Mouse (Mus musculus) C2C12 (cell line): ENCODE results near the gene Rap2a. TPM values are rescaled to one million over a fixed set of nuclear protein-coding genes. Genes with fewer than 3 reads are reported as not detected.
A peak's percentile ranks its signal among the peaks of the same experiment; 100 is the strongest.

Experiments used
- H3K27me3 ChIP-seq: one replicate; pipeline ENCODE4 v1.6.1; 2011; ENCODE audit not compliant: control insufficient read depth, insufficient read depth, insufficient read length
- H3K36me3 ChIP-seq: one replicate; pipeline ENCODE4 v1.6.1; 2011; ENCODE audit not compliant: control insufficient read depth, insufficient read depth
- H3K4me3 ChIP-seq: one replicate; pipeline ENCODE4 v1.5.1; 2011; ENCODE audit warnings: mild to moderate bottlenecking, control low read depth; ENCODE audit not compliant: poor library complexity, insufficient read depth, severe bottlenecking
- H3K79me2 ChIP-seq: one replicate; pipeline ENCODE4 v1.6.1; 2011; ENCODE audit not compliant: control insufficient read depth, insufficient read depth
- H3K79me3 ChIP-seq: one replicate; pipeline ENCODE4 v1.6.1; 2011; ENCODE audit warnings: low read depth, control low read depth
- H3ac ChIP-seq: one replicate; pipeline ENCODE3; 2011; ENCODE audit warnings: low read depth; ENCODE audit not compliant: control insufficient read depth, insufficient read length
- CEBPB ChIP-seq: IDR thresholded peaks from one replicate; pipeline ENCODE4 v1.6.1; 2011; ENCODE audit warnings: low read depth, mild to moderate bottlenecking, control low read depth, moderate library complexity
- CTCF ChIP-seq: IDR thresholded peaks from one replicate; pipeline ENCODE4 v1.5.1; 2011; ENCODE audit not compliant: control insufficient read depth, insufficient read depth, insufficient read length
- FOSL1 ChIP-seq: IDR thresholded peaks from one replicate; pipeline ENCODE4 v1.8.0; 2011; ENCODE audit warnings: mild to moderate bottlenecking, low read length; ENCODE audit not compliant: poor library complexity, insufficient read depth, severe bottlenecking
- MAX ChIP-seq: IDR thresholded peaks from one replicate; pipeline ENCODE4 v1.6.1; 2011; ENCODE audit warnings: mild to moderate bottlenecking, control low read depth
- MYOD1 ChIP-seq: IDR thresholded peaks from one replicate; pipeline ENCODE4 v1.6.1; 2011; ENCODE audit warnings: low read depth; ENCODE audit not compliant: control insufficient read depth, insufficient read length
- MYOG ChIP-seq: IDR thresholded peaks from one replicate; pipeline ENCODE4 v1.6.1; 2011; ENCODE audit not compliant: control insufficient read depth, insufficient read length; ENCODE audit errors: extremely low read depth
- USF1 ChIP-seq: IDR thresholded peaks from one replicate; pipeline ENCODE4 v1.6.1; 2011; ENCODE audit warnings: low read depth, mild to moderate bottlenecking, control low read depth, moderate library complexity
- polyA plus RNA-seq: library from polyadenylated mRNA; unstranded; fragments of >200 nt; fragmentation: generic; extraction: Trizol; gene quantifications from one replicate; pipeline ENCODE4 v1.2.1, GENCODE M21; 2012; ENCODE audit warnings: missing spikeins

Rap2a gene
- polyA plus RNA-seq, 1 experiment = 11.8 TPM

DNA sequence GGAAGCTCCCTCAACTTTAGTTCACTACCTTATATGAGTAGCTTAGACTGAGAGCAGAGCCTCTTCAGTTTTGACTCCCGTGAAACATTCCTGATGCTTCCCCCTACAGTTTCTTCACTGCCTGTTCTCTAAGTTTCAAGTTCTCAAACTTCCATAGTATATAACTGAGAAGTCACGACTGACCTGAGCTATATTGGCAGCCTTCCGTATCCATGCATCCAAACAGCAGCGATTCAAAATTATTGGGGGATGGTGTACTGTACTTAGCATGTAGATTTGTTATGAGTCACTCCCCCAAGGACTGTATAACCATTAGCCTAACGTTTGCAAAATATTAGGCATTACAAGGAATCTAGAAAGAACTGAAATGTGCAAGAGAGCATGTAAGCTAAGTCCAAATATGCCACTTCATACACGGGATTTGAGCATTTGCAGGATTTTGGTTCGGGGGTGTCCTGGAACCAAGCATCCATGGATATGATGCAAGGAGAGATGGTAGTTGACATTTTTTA lies 2.0 kb upstream of the Rap2a start:
- Histone ChIP-seq H3ac (no peak overlapping the region), H3K79me3 (peaks cover 24% of the 10 kb centered on the region), H3K36me3 (no peaks in the 10 kb centered on the region), H3K4me3 (no peak overlapping the region), H3K79me2 (peaks cover 28% of the 10 kb centered on the region), H3K27me3 (no peaks in the 10 kb centered on the region)
- TF ChIP-seq MYOG (no peak), FOSL1 (no peak), USF1 (no peak), CTCF (no peak), CEBPB (no peak)

DNA sequence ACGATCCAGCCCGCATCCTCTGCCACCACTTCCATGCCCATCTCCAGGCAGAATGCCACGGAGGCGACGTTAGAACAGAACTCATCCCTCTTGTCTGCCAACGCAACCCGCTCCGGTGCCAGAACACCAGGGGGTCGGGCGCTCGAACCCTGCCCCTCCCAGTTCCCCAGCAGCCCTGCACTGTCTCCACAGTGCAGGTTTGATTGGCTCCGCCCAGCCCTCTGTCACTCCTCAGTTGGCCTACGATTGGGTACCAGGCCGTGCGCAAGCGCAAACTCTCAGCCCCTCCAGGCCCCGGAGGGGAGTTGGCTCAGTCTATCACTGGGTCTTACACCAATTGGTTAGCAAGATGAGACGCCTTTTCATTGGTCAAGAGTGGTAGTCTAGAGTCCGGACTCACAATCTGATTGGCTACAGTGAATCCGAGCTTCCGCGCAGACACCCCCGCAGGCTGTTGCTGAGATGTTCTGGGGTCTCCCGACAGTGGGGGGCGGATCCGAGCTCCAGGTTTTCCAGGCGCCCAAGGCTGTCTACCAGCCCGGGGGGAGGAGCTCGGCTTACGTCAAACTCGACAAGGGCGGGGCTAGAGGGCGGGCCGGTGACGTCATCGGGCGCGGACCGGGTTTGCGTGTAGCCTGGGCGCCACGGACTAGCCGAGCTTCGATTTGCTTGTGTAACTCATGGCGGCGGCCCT lies 809 bp upstream of the Rap2a start:
- no peak for TF ChIP-seq FOSL1
- TF ChIP-seq CTCF = no peak
- TF ChIP-seq MYOD1 = no peak
- no peak for TF ChIP-seq MYOG
- no peak for TF ChIP-seq MAX
- TF ChIP-seq USF1 = no peak
- TF ChIP-seq CEBPB = no peak
- H3K79me3 ChIP-seq = peaks cover 36% of the 10 kb centered on the region
- peak overlapping the region; percentile 71 for H3K4me3 ChIP-seq
- H3ac ChIP-seq = peak overlapping the region; percentile 89
- H3K36me3 ChIP-seq = peaks cover 2% of the 10 kb centered on the region
- H3K79me2 ChIP-seq = peaks cover 39% of the 10 kb centered on the region
- no peaks in the 10 kb centered on the region for H3K27me3 ChIP-seq

DNA sequence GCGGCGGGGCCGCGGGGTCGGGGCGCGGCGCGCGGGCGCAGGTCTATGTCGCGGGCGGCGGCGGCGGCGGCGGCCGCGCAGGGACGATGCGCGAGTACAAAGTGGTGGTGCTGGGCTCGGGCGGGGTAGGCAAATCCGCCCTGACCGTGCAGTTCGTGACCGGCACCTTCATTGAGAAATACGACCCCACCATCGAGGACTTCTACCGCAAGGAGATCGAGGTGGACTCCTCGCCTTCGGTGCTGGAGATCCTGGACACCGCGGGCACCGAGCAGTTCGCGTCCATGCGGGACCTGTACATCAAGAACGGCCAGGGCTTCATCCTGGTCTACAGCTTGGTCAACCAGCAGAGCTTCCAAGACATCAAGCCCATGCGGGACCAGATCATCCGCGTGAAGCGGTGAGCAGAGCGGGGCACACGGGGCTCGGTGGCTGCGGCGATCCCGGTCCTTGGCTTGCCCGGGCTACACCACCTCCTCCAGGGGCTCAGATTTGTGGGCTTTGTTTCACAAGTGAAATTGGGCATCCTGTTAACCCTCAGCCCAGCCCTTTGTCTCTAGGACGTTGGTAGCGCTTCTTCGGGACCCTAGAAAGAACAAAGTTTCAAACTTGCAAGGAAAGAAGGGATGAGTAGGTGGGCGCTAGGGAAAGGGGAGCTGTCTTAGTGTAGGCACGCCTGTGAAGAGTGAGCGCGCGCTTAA lies 547 bp downstream of the Rap2a start:
- H3K4me3 ChIP-seq = peak overlapping the region; percentile 71
- peaks cover 45% of the 10 kb centered on the region for H3K79me3 ChIP-seq
- peaks cover 10% of the 10 kb centered on the region for H3K36me3 ChIP-seq
- TF ChIP-seq CTCF (no peak), FOSL1 (no peak), USF1 (no peak), MYOG (no peak), CEBPB (no peak), MYOD1 (no peak), MAX (no peak)
- H3K27me3 ChIP-seq = no peaks in the 10 kb centered on the region
- H3K79me2 ChIP-seq = peaks cover 53% of the 10 kb centered on the region
- peak overlapping the region; percentile 70 for H3ac ChIP-seq

DNA sequence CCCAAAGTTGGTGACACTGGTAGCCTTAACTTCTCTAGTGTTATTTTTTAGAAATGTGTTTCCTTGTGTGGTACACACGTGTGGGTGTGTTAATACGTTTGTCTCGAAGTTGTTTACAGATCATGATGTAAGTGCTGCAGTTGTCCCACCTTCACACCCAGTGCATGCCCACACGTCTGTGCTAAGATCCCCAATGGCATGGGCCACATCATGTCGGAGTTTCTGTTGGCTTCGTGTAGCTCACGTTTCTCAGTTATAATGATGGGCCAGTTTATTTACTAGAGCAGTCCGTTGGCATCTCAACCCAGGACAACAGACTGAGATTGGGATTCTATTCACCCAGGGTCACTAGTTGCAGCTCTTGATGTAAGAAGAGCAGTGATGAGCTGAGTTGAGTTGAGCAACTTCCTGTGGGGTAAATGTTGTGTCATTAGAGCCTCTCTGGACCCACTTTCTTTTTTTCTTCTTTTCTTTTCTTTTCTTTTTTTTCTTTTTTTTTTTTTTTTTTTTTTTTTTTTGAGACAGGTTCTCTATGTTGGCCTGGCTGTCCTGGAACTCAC lies 2.2 kb downstream of the Rap2a start:
- Histone ChIP-seq H3K79me2 (peaks cover 69% of the 10 kb centered on the region), H3K4me3 (no peak overlapping the region), H3K79me3 (peaks cover 55% of the 10 kb centered on the region), H3ac (no peak overlapping the region), H3K27me3 (no peaks in the 10 kb centered on the region), H3K36me3 (peaks cover 14% of the 10 kb centered on the region)
- TF ChIP-seq CEBPB (peak; percentile 21), USF1 (no peak)

DNA sequence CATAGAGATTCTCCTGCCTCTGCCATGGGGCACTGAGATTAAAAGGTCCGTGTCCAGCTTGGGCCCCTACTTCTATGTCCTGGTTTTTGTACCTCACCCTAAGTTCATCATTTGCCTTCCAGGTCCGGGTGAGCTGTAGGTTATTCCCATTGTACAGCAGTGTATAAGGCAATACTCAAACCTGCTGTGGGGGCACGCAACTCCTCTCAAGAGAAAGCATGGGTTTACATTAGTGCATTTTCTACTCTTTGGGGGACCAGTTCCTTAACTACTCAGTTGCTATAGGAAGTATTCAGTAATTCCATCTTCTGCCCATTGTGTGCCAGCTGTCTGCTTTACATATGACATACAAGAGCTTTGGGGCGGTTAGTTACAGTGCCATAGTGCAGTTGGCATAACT lies 2.7 kb downstream of the Rap2a start:
- Histone ChIP-seq H3K36me3 (peaks cover 14% of the 10 kb centered on the region), H3K79me3 (peaks cover 60% of the 10 kb centered on the region), H3K27me3 (no peaks in the 10 kb centered on the region), H3K4me3 (no peak overlapping the region), H3K79me2 (peaks cover 74% of the 10 kb centered on the region), H3ac (no peak overlapping the region)
- TF ChIP-seq CTCF (no peak), USF1 (no peak)

DNA sequence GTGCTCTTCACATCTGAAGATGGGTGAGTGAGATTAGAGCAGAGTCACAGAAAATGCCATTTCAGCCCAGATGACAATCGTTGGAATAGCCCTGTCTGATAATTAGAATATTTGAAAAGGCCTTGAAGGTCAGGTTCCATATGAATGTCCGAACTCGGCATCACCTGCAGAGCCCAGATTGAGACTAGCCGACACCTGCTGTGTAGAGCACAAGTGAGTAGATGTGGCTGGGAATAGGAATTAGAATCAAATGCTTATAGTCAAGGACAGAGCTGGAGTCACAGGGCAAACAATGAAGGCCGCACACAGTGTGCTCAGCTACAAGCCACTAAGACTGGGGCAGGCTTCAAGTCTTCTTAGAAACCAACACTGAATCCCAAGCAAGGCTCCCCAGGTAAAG lies 6.3 kb downstream of the Rap2a start:
- Histone ChIP-seq H3ac (no peak overlapping the region), H3K27me3 (no peaks in the 10 kb centered on the region), H3K4me3 (no peak overlapping the region), H3K36me3 (peaks cover 18% of the 10 kb centered on the region), H3K79me2 (peaks cover 100% of the 10 kb centered on the region), H3K79me3 (peaks cover 79% of the 10 kb centered on the region)
- TF ChIP-seq FOSL1 (no peak), MYOG (no peak)
